8 mouse cellular contexts compared by ENCODE assay signal in genomic region chr10:79717640-79718357, GRCm38 (mm10). TPM values are rescaled to one million over a fixed set of nuclear protein-coding genes. Genes with fewer than 3 reads are reported as not detected.
DNase-seq lines count a peak whose midpoint lies in the region; ATAC-seq and TF ChIP-seq lines count a peak whose summit lies in the region.

No protein-coding gene starts in this region.

- 3% methylated on average over 43 of the region's 43 CpGs for WGBS in kidney, embryonic 14.5 days

- no peak for TF ChIP-seq CTCF in layer of hippocampus, adult 2 months (conservative IDR thresholded peaks at IDR 0.05)

- H3K4me3 ChIP-seq in layer of hippocampus, adult 2 months: peak overlapping the region; percentile 78
- peak overlapping the region; percentile 54 for H3K4me3 ChIP-seq in kidney, embryonic 14.5 days (ENCODE audit: low read length)

- no peaks in the 10 kb centered on the region for H3K9me3 ChIP-seq in kidney, embryonic 14.5 days (ENCODE audit: control insufficient read depth, low read length)

- ATAC-seq in granulocyte monocyte progenitor cell, adult 5-6 weeks (replicated peaks; ENCODE audit: poor library complexity, severe bottlenecking): peak; percentile 55; the same call in 1 of the 2 replicates
- no peak for ATAC-seq in kidney, embryonic 14.5 days (ENCODE audit: low FRiP score, low TSS enrichment)

- DNase-seq in layer of hippocampus, adult 2 months (ENCODE audit: low spot score in 2 of 2): no peak
- DNase-seq in layer of hippocampus, adult 11-12 months (ENCODE audit: low spot score): no peak
- peak; percentile 52 to 74 for DNase-seq in cerebellum, postnatal 25 days
- DNase-seq in lung, postnatal 10 days: peak; percentile 86
- peak; percentile 69 for DNase-seq in ovary, postnatal 36 days (ENCODE audit: low spot score)
- DNase-seq in right cerebral cortex, postnatal 14 days: no peak

- no peaks in the 10 kb centered on the region for H3K36me3 ChIP-seq in kidney, embryonic 14.5 days (ENCODE audit: control insufficient read depth, insufficient read depth, low read length)

- peak overlapping the region; percentile 85 for H3K27ac ChIP-seq in layer of hippocampus, adult 2 months
- H3K27ac ChIP-seq in kidney, embryonic 14.5 days (ENCODE audit: low read depth, low read length): no peak overlapping the region

- peak overlapping the region; percentile 90 for H3K4me2 ChIP-seq in kidney, embryonic 14.5 days (replicated peaks; ENCODE audit: low read depth, low read length)

- H3K9ac ChIP-seq in kidney, embryonic 14.5 days (ENCODE audit: low read depth, low read length): no peak overlapping the region

- peaks cover 12% of the 10 kb centered on the region; the same call in 1 of the 2 replicates for H3K4me1 ChIP-seq in kidney, embryonic 14.5 days (ENCODE audit: control insufficient read depth, insufficient read depth, low read length)

- peaks cover 35% of the 10 kb centered on the region for H3K27me3 ChIP-seq in kidney, embryonic 14.5 days (ENCODE audit: control insufficient read depth, insufficient read depth, low read length)

RNA-seq across cellular contexts. Expression of gene Hcn2, which starts 1.4 kb away (rescaled TPM):
- total RNA-seq in layer of hippocampus, adult 2 months (2021): 100 to 1,000 TPM; 118 TPM
- total RNA-seq in granulocyte monocyte progenitor cell, adult 5-6 weeks (2014; fragmentation: Nextera tagmentation): 0.28 TPM in 1 of 2 replicates, not detected in the other
- total RNA-seq in granulocyte monocyte progenitor cell, adult 5-6 weeks (2017): 0.39 TPM in 1 of 2 replicates, not detected in the other
- 0.11 and 0.14 TPM in 2 replicates for polyA plus RNA-seq in kidney, embryonic 14.5 days (2014; fragmentation: Nextera tagmentation; extraction: Ambion mirVana)

RNA-seq across cellular contexts. Expression of gene Bsg, which starts 13.5 kb away (rescaled TPM):
- 100 to 1,000 TPM; 538 TPM for total RNA-seq in layer of hippocampus, adult 2 months (2021)
- total RNA-seq in granulocyte monocyte progenitor cell, adult 5-6 weeks (2014; fragmentation: Nextera tagmentation): 253 and 319 TPM in 2 replicates
- 278 and 345 TPM in 2 replicates for total RNA-seq in granulocyte monocyte progenitor cell, adult 5-6 weeks (2017)
- polyA plus RNA-seq in kidney, embryonic 14.5 days (2014; fragmentation: Nextera tagmentation; extraction: Ambion mirVana): 847 and 943 TPM in 2 replicates

RNA-seq across cellular contexts. Expression of gene Polrmt, which starts 28.6 kb away (rescaled TPM):
- total RNA-seq in layer of hippocampus, adult 2 months (2021): 10 to 100 TPM; 44.5 to 50.6 TPM
- 28.6 and 56.2 TPM in 2 replicates for total RNA-seq in granulocyte monocyte progenitor cell, adult 5-6 weeks (2014; fragmentation: Nextera tagmentation)
- 12.7 and 14.0 TPM in 2 replicates for total RNA-seq in granulocyte monocyte progenitor cell, adult 5-6 weeks (2017)
- 33.2 and 38.9 TPM in 2 replicates for polyA plus RNA-seq in kidney, embryonic 14.5 days (2014; fragmentation: Nextera tagmentation; extraction: Ambion mirVana)

RNA-seq across cellular contexts. Expression of gene Gzmm, which starts 29.0 kb away (rescaled TPM):
- 1 to 10 TPM; 3.3 to 4.0 TPM for total RNA-seq in layer of hippocampus, adult 2 months (2021)
- 2.2 TPM in 1 of 2 replicates, not detected in the other for total RNA-seq in granulocyte monocyte progenitor cell, adult 5-6 weeks (2014; fragmentation: Nextera tagmentation)
- total RNA-seq in granulocyte monocyte progenitor cell, adult 5-6 weeks (2017): 0.34 TPM in 1 of 2 replicates, not detected in the other
- 0.54 and 0.61 TPM in 2 replicates for polyA plus RNA-seq in kidney, embryonic 14.5 days (2014; fragmentation: Nextera tagmentation; extraction: Ambion mirVana)

RNA-seq across cellular contexts. Expression of gene Cdc34, which starts 35.8 kb away (rescaled TPM):
- total RNA-seq in layer of hippocampus, adult 2 months (2021): 10 to 100 TPM; 73.1 to 79.8 TPM
- 110 and 115 TPM in 2 replicates for total RNA-seq in granulocyte monocyte progenitor cell, adult 5-6 weeks (2014; fragmentation: Nextera tagmentation)
- total RNA-seq in granulocyte monocyte progenitor cell, adult 5-6 weeks (2017): 98.7 and 142 TPM in 2 replicates
- 105 and 108 TPM in 2 replicates for polyA plus RNA-seq in kidney, embryonic 14.5 days (2014; fragmentation: Nextera tagmentation; extraction: Ambion mirVana)

Comparison
In these comparisons a context has a peak if more than half of its experiments do, and no peak if none do; other contexts are left out.
1. DNase-seq: peak in cerebellum, postnatal 25 days (2 of 2), lung, postnatal 10 days (single experiment) and ovary, postnatal 36 days (single experiment); none in layer of hippocampus, adult 2 months (0 of 2), layer of hippocampus, adult 11-12 months (single experiment) and right cerebral cortex, postnatal 14 days (single experiment).
2. RNA of gene Hcn2, which starts 1.4 kb away (total RNA-seq): 118 TPM in layer of hippocampus, adult 2 months; 0.28 to 0.39 TPM in granulocyte monocyte progenitor cell, adult 5-6 weeks; every median in the first group is over 10 times any median in the second.